Mouse (Mus musculus) cerebellum, adult 2 months (tissue): ENCODE results near the gene Rcbtb1.

Experiments used
- CTCF ChIP-seq: fragments of 200-500 bp; IDR thresholded peaks from 2 replicates; pipeline ENCODE4 v1.5.1; 2011; ENCODE audit warnings: low read depth, mild to moderate bottlenecking, control low read depth, low read length, moderate library complexity, borderline replicate concordance; ENCODE audit not compliant: insufficient read depth
- POLR2A ChIP-seq: fragments of 200-500 bp; IDR thresholded peaks from 2 replicates; pipeline ENCODE4 v1.6.1; 2011; ENCODE audit warnings: low read length, control low read depth, borderline replicate concordance; ENCODE audit not compliant: insufficient read depth

DNA sequence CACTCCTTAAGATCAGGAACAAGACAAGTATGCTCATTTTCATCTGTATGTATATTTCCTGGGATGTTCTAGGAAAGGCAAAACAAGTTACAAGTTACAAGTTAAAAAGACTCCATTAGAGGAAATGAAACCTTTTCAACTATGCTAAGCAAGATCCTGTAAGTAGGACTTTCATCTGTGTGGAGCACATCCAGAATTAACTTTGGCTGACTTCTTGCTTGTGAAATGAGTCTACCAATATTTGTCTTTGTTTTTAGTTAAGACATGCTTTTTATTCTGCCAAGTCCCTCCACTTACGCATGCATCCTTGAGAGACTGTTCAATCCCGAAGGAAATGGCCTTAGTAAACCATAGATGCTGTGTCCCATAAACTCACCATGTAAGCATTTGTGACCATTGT, 14.9 kb upstream of the Rcbtb1 start:
- TF ChIP-seq CTCF (no peak), POLR2A (no peak)
